Mouse (Mus musculus) liver, embryonic 14.5 days (tissue): ENCODE measurements around the gene Armc7.

ENCODE experiments used
- CTCF ChIP-seq: IDR thresholded peaks from 2 replicates; pipeline ENCODE4 v1.5.1; 2016; ENCODE audit warnings: antibody characterized with exemption, low read depth, control low read depth
- EP300 ChIP-seq: IDR thresholded peaks from 2 replicates; pipeline ENCODE4 v1.6.1; 2016; ENCODE audit warnings: antibody characterized with exemption, low read depth

GRCm38 (mm10) chr11:115446906-115447305 lies 28.6 kb upstream of the Armc7 start:
- TF ChIP-seq CTCF (no peak), EP300 (no peak)
